Mouse (Mus musculus) lung, adult 2 months (tissue): ENCODE data around the gene Surf6.

Source experiments
- CTCF ChIP-seq: fragments of 200-500 bp; IDR thresholded peaks from 2 replicates; pipeline ENCODE4 v1.5.1; 2011; ENCODE audit warnings: mild to moderate bottlenecking, low read length, control low read depth; ENCODE audit not compliant: insufficient read depth
- POLR2A ChIP-seq: fragments of 200-500 bp; IDR thresholded peaks from 2 replicates; pipeline ENCODE4 v1.6.1; 2011; ENCODE audit warnings: low read depth, mild to moderate bottlenecking, control low read depth, low read length, borderline replicate concordance; ENCODE audit errors: extremely low read depth

GRCm38 (mm10) chr2:26919684-26920083 is 17.0 kb upstream of the Surf6 start:
- no peak for TF ChIP-seq POLR2A
- no peak for TF ChIP-seq CTCF
